Mouse (Mus musculus): Measurements from ENCODE around the gene Crp. TPM values are rescaled to one million over a fixed set of nuclear protein-coding genes. Genes with fewer than 3 reads are reported as not detected.

Gene Crp
- polyA plus RNA-seq (2017; shearing (Covaris generic)) = not detected

DNA sequence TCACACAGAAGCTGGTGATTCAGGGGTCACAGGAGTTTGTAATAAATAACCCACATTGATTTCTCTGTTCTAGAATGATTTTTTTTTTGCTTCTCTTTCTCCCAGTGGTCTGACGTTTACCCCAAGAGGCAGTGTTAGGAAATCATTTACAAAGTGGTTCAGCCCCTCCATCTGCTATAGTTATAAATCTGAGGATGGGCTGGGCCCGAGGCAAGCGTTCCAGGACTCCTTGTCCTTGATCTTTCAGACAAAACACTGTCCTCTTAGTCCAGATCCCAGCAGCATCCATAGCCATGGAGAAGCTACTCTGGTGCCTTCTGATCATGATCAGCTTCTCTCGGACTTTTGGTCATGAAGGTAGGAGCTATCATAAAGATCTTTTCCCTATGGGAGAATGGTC lies at the start of gene Crp:
Crp (plus strand) TSS at position 212 of the 400 bp plus-strand sequence.
- no peak for ATAC-seq

DNA sequence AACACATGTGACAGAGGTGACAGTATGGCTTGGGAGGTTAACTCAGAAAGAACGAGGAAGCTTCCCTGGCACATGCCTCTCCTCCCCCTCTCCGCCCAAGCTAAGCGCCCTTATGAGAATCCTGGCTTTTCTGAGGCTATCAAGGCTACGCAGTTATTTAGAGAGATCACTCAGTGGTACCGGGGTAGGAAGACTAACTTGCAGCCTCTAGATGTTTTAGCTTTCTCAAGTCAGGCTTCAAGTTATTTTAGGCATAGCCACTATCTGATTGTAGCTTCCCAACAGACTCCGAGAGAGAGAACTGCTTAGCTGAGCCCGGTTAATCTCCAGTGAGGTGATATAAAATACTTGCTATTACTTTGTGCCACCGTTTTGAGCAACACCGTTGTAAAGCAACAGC lies 48.5 kb upstream of the Crp start:
- no peak for ATAC-seq

DNA sequence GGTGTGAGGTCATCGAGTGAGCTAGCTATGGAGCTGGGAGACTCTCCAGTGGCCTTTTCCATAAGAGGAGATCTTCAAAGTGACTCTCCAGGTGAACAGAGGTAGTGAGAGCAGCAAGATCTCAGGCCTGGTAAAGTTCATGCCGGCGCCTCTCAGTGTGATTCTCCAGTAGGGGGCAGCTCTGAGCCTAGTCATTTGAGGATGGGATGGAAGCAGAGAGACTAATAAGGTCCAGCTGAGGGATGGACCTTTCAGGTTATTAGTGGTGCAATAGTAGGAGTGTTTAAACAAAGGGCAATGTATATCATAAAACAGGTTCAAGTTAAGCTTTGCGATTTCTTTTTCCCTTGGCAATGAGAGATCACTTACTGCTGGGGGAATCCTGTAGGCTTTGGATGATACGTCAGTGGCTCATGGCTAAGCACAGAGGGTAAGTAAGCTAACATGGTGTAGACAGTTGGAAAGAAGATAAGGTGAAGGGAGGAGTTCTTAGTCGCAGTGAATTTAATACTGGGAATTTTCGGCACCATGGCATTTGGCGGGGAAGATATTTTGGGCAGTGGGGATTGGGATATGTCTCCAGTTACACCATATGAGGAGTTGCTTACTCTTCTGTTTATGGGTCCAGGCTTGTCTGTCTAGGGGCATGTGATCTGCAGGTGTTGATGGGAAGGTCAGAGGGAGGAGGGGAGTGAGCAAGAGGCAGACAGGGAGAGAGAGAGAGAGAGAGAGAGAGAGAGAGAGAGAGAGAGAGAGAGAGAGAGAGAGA lies 47.2 kb upstream of the Crp start:
- ATAC-seq = no peak

DNA sequence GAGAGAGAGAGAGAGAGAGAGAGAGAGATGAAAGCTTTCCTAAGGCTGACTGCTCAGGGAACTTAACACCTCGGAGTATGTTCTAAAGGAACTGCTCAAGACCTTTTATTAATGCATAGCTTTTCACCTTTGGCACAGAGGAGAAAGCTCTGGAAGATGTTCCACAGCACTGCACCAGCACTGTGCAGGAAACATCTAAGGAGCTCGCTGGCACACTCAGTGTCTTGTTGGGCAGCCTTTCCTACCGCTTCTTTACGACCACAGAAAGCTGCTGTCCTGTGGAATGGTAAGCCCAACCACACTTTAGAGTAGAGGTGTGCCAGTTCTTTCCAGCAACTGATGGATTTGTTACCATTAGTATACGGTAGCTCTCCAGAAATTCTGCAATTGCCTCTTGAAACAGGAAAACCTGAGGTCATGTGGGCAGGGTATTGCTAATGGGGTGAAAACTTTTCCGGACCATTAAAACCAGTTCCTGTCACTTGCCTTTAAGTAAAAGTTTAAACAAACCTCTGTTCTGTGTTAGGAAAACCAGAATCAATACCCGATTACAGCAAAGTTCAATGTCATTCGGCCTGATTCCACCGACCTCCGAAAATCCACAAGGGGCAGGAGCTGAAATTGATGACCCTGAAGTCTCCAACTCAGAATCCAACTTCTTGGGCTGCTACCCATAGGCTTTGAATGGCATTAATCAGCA lies 46.4 kb upstream of the Crp start:
- no peak for ATAC-seq

DNA sequence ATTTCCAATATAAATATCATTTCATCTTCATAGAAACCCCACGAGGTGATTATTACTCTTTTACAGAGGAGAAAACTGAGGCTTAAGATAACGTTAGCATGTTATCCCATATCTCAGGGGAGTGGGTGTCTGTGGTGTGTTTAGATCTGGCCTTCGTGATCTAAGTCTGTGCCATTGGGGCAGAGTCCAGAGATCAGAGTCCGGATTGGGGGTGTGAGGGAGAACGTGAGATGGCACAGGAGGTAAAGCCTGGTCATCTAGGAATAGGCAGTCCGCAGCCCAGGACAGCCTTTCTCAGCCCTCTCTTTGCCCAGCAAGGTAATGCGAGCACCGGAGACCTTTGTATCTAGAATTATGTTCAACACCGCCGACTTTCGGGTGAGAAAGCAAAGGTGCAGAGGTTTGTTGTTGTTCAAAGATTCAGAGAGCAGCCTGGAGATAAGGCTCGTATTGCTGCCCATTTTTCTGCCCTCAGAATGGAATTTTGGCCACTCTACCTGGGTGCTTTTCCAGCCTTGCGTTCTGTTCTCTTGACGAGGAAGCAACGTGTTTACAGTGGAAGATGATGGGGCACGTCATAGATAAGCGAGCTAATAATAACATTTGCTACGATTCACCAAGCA lies 45.7 kb upstream of the Crp start:
- ATAC-seq = no peak

GRCm38 (mm10) chr1:172653900-172654299 lies 44.0 kb upstream of the Crp start:
- no peak for ATAC-seq

DNA sequence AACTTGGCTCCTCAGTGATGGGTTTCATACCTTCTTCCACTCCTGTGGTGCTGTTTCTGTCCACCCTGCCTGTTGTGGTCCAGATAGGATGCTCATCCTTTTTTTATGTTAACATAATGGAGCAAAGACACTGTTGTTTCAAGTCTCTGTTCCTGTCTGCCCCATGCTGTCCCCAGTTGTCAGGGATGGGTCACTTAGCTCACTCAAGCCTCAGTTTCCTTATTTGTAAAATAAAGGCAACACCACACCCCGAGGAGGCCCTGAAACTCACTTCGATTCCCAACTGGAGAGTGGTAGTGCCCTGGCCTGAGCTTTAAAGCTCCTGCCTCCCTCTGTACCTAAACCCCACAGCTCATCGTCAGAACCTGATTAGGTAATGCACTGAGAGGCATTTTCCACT lies 40.6 kb upstream of the Crp start:
- no peak for ATAC-seq

DNA sequence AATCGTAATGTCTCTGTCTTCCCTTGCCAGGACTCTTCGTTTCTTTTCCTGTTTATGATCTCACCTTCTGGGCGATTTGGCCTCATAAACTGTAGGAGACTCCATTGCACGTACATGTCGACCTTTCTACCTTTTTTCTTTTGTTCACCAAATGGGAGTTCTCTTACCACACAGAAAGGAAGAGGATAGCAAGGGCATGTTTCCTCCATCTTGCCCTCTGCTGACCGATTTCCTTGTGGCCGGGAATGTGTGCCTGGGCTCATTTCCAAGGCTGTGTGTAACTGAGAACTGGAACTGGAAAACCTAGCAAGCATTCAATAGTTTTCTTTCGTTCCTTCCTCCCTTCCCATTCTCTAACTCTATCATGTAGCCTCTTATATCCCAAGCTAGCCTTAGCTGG lies 38.2 kb upstream of the Crp start:
- ATAC-seq = no peak

DNA sequence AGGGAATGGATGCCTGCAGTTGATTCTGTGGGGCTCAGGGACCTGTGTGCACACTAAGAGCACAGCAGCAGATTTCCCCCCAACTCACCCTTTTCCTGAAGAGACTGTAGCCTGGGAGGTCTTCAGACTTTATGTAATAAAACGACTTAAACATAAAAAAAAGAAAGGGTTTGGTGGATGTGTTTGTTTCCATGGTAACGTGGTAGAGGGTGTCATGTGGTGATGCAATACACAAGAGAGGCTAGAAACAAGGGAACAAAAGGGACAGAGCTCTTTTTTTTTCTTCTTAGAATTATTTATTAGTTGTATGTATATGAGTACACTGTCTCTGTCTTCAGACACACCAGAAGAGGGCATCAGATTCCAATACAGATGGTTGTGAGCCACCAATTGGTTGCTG lies 32.4 kb upstream of the Crp start:
- no peak for ATAC-seq

- ATAC-seq = no peak
Measured at GRCm38 (mm10) chr1:172667597-172667996, 30.3 kb upstream of the Crp start.

- no peak for ATAC-seq
Measured at GRCm38 (mm10) chr1:172670716-172671115, 27.1 kb upstream of the Crp start.

- ATAC-seq = no peak
Measured at GRCm38 (mm10) chr1:172680742-172681141, 17.1 kb upstream of the Crp start.

GRCm38 (mm10) chr1:172683551-172683950 lies 14.3 kb upstream of the Crp start:
- ATAC-seq = no peak

GRCm38 (mm10) chr1:172683957-172684356 lies 13.9 kb upstream of the Crp start:
- no peak for ATAC-seq

DNA sequence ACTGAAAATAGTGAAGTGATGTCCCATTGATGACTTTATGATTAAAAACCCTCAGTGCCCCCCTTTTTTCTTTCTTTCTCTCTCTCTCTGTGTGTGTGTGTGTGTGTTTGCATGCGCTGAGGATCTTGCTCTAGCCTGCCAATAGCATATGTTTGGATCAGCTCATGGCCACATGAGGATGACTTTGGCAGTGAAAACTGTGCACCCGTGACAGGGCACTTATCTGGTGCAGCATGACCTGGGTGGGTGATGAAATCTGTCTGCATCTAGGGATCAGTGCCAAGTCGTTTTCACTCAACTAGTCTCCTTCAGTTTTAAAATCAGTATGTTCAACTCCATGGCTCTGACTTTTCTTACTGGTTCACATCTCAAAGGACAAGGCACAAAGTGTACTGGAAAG lies 12.7 kb upstream of the Crp start:
- no peak for ATAC-seq

DNA sequence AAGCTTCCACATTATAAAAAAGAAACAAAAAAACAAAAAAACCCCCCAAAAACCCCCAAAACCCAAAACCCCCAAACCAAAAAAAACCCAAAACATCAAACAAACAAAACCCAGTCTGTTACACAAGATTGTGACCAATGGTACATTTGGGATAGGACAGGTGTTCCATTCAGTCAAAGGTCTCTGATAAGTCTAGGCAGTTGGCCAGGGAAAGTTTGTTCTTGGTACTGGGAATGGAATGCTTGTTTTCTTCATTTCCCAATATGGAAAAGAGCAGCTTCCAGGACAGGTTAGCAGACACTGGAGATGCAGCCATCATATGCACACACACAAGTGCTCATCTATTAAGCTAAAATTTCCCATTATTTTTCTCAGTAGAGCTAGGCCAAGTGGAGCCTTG lies 433 bp upstream of the Crp start:
- ATAC-seq = no peak

DNA sequence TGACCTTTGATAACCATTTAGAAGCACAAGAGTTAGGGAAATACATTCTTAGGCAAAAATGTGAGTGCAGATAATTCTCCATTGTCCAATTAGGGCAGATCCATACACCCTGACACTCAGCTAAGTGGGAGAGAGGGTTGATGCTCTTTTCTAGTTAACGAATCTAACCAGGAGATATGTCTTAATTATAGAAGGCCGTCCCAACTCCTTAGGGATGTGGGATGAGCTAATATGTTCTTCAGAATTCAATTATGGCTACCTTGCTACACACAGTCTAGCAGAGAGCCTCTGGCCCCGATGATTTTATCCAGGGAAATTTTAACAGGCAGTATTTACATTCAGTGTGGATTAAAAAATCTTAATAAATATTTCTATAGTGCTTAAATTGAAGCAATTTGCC lies 3.0 kb downstream of the Crp start:
- ATAC-seq = no peak

DNA sequence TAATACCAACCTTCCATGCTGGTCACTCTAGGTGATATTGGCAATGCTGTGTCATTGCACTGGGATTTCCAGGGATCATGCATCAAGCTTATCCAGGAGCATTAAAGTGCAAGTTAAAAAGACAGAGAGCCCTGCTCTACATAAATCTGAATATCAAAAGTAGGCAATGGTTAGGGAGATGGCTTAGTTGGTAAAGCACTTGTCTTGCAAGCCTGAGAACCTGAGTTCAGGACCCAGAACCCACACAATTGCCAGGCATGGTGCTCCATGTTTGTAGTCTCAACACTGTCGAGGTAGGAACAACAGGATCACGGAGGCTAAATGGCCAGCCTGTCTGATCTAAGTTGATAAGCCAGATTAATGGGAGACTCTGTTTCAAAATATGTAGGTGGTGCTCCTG lies 3.5 kb downstream of the Crp start:
- no peak for ATAC-seq

DNA sequence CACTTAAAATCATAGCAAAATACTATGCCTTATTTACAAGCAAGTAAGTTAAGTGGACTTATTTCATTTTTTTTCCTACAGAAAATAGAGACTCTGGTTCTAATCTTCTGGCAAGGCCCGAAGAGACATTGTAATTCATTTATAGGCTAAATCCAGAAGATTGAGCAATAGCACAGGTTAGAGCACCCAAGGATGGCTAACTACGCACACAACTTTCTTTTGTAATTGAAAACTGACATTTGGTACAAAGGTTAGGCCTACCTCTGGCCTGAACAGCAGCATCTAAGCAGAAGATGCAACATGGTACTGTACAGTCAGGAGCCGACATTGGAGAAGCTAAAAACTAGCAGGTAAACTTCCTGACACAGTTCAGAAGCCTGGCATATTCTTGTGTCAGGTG lies 4.0 kb downstream of the Crp start:
- no peak for ATAC-seq

GRCm38 (mm10) chr1:172704769-172705168 lies 6.9 kb downstream of the Crp start:
- ATAC-seq = no peak

DNA sequence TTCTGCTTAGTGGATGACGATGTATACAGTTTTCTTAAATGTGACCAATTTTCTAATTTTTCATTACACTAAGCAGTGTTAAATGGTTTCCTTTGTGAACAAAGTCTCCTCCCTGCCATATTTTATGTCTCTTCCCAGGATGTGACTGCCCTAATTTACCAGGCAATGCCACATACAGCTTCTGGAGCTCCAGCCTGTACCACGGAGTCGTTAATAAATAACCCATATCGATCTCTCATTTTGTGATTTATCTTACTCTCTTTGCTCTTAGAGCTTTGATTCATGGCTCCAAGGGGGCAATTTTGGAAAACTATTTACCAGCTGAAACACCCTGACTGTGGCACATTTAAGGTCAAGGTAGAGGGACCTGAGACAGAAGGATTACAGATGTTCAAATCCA lies 8.4 kb downstream of the Crp start:
- ATAC-seq = no peak

DNA sequence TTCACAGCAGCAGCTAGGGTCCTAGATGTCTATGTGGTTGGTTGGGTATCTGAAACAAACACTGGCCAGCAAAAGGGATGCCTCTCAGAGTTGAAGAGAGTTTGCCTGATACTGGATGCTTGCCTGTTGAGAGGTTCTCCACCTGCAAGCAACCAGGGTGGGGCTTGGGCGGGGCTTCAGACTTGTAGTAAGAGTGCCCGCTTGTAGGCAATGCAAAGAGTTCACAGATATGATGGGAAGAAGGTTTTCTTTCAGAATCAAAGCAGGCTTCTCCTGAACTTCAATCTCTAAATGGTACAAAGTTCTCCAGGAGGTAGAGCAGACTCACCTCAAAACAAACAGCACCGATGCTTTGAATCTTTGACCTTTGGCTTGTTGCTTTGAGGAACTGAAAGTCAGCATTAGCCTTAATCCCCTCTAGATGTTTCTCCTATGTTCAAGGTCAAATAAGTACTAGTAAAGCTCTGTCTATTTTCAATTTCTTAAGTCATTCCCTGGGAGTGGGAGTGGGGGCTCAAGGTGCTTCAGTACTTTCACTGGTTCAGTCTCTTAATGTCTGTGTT lies 12.0 kb downstream of the Crp start:
- no peak for ATAC-seq

GRCm38 (mm10) chr1:172711396-172711795 lies 13.5 kb downstream of the Crp start:
- ATAC-seq = no peak

DNA sequence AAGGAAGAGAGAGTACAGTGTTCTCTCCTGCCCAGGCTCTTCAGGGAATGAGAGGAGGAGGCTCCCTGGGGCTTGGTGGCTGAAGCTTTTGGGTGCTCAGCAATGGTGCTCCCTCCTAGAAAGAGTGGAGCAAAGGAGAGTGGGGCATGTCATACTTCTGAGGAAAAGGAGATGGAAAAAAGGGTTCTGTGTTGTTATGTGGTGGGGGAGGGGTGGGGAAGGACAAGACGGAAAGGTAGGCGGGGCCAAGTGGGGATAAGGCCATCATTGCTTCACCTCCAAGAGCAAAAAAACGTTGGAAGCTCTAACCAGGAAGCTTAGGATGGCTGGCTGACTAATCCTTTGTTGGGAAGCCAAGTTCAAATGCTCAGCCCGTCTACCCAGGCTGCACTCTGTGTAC lies 14.1 kb downstream of the Crp start:
- no peak for ATAC-seq

All from activated CD4-positive, CD25-positive, alpha-beta regulatory T cell, adult 4 months (primary cell).